Mouse (Mus musculus) heart, embryonic 16.5 days (tissue): ENCODE results near the gene Fam102b. TPM values are rescaled to one million over a fixed set of nuclear protein-coding genes. Genes with fewer than 3 reads are reported as not detected.
A peak's percentile ranks its signal among the peaks of the same experiment; 100 is the strongest.

Experiments
- ATAC-seq: fragments of 200-750 bp; cut with Nextera tagmentation; replicated peaks from 2 replicates; pipeline ENCODE4 v1.8.0; 2017; ENCODE audit warnings: moderate number of reproducible peaks; ENCODE audit not compliant: insufficient read depth, low FRiP score; ENCODE audit errors: extremely low read depth
- H3K27ac ChIP-seq: fragments of 300-500 bp; sonication (generic); 2 replicates; pipeline ENCODE4 v1.5.1; 2014; ENCODE audit warnings: mild to moderate bottlenecking, low read length, control low read depth, moderate library complexity
- H3K27me3 ChIP-seq: fragments of 300-500 bp; sonication (generic); 2 replicates; pipeline ENCODE4 v1.6.1; 2014; ENCODE audit warnings: low read length, mixed read lengths; ENCODE audit not compliant: control insufficient read depth, insufficient read depth
- H3K36me3 ChIP-seq: fragments of 300-500 bp; sonication (generic); 2 replicates; pipeline ENCODE4 v1.6.1; 2014; ENCODE audit not compliant: control insufficient read depth, insufficient read depth
- H3K4me1 ChIP-seq: fragments of 300-500 bp; sonication (generic); 2 replicates; pipeline ENCODE4 v1.6.1; 2014; ENCODE audit warnings: low read length, mixed read lengths; ENCODE audit not compliant: control insufficient read depth, insufficient read depth
- H3K4me2 ChIP-seq: fragments of 300-500 bp; sonication (generic); 2 replicates; pipeline ENCODE4 v1.6.1; 2014; ENCODE audit warnings: low read depth, mild to moderate bottlenecking, control low read depth, low read length
- H3K4me3 ChIP-seq: fragments of 300-500 bp; sonication (generic); 2 replicates; pipeline ENCODE4 v1.5.1; 2014; ENCODE audit warnings: mild to moderate bottlenecking, control low read depth, low read length
- H3K9ac ChIP-seq: fragments of 300-500 bp; sonication (generic); 2 replicates; pipeline ENCODE4 v1.6.1; 2014; ENCODE audit warnings: low read length, control low read depth
- H3K9me3 ChIP-seq: fragments of 300-500 bp; sonication (generic); replicated peaks from 2 replicates; pipeline ENCODE4 v1.6.1; 2016; ENCODE audit warnings: low read length; ENCODE audit not compliant: control insufficient read depth
- WGBS: fragments of 180-500 bp; shearing (Covaris S2); extraction: QIAGEN DNeasy Blood & Tissue Kit; methylation state at CpG from one replicate; pipeline ENCODE4 v1.1.7; 2014; 5-methylcytosine and 5-hydroxymethylcytosine counted together
- polyA plus RNA-seq: library from polyadenylated mRNA; unstranded; fragments of >200 nt; fragmentation: Nextera tagmentation; extraction: Ambion mirVana; gene quantifications from 2 replicates; pipeline ENCODE4 v1.2.1, GENCODE M21; 2015

Gene Fam102b
- polyA plus RNA-seq, 1 experiment from 2014 or later = 3.7 TPM

- WGBS = 33% methylated on average over 11 of the region's 11 CpGs
- no peaks in the 10 kb centered on the region for H3K9me3 ChIP-seq
- H3K27ac ChIP-seq = no peak overlapping the region
- peak; percentile 41; the same call in 1 of the 2 replicates for ATAC-seq
- no peaks in the 10 kb centered on the region for H3K27me3 ChIP-seq
- H3K4me1 ChIP-seq = peaks cover 2% of the 10 kb centered on the region; the same call in 1 of the 2 replicates
- H3K36me3 ChIP-seq = peaks cover 6% of the 10 kb centered on the region; the same call in 1 of the 2 replicates
- H3K9ac ChIP-seq = no peak overlapping the region
- no peak overlapping the region for H3K4me3 ChIP-seq
- H3K4me2 ChIP-seq = peak overlapping the region; percentile 4; the same call in 1 of the 2 replicates
These were observed 30.1 kb downstream of the Fam102b start for GRCm38 (mm10) chr3:108997284-108997683.

- Histone ChIP-seq H3K4me3 (no peak overlapping the region), H3K9me3 (no peaks in the 10 kb centered on the region), H3K27ac (no peak overlapping the region), H3K4me2 (no peak overlapping the region), H3K9ac (no peak overlapping the region), H3K4me1 (peaks cover 2% of the 10 kb centered on the region; the same call in 1 of the 2 replicates), H3K36me3 (0 out of 2 replicates have a peak, but pooled peaks cover 5% of the 10 kb centered on the region), H3K27me3 (no peaks in the 10 kb centered on the region)
- ATAC-seq = no peak
- WGBS = 68% methylated on average over 2 of the region's 2 CpGs
These were observed 32.0 kb downstream of the Fam102b start for GRCm38 (mm10) chr3:108995379-108995778.

GRCm38 (mm10) chr3:108994477-108994876 is 32.9 kb downstream of the Fam102b start:
- 83% methylated on average over 2 of the region's 2 CpGs for WGBS
- Histone ChIP-seq H3K27me3 (no peaks in the 10 kb centered on the region), H3K9me3 (no peaks in the 10 kb centered on the region), H3K36me3 (0 out of 2 replicates have a peak, but pooled peaks cover 5% of the 10 kb centered on the region), H3K27ac (no peak overlapping the region), H3K4me2 (no peak overlapping the region), H3K9ac (no peak overlapping the region), H3K4me3 (no peak overlapping the region), H3K4me1 (peaks cover 2% of the 10 kb centered on the region; the same call in 1 of the 2 replicates)
- ATAC-seq = no peak

- Histone ChIP-seq H3K27me3 (no peaks in the 10 kb centered on the region), H3K4me3 (no peak overlapping the region), H3K27ac (no peak overlapping the region), H3K4me1 (no peaks in the 10 kb centered on the region), H3K9ac (no peak overlapping the region), H3K4me2 (no peak overlapping the region), H3K36me3 (0 out of 2 replicates have a peak, but pooled peaks cover 7% of the 10 kb centered on the region), H3K9me3 (no peaks in the 10 kb centered on the region)
- ATAC-seq = no peak
- WGBS = 71% methylated on average over 9 of the region's 9 CpGs
These were observed 37.3 kb downstream of the Fam102b start for GRCm38 (mm10) chr3:108989971-108990548.

GRCm38 (mm10) chr3:108987009-108987659 is 40.3 kb downstream of the Fam102b start:
- Histone ChIP-seq H3K4me3 (no peak overlapping the region), H3K4me2 (no peak overlapping the region), H3K27ac (no peak overlapping the region), H3K27me3 (no peaks in the 10 kb centered on the region), H3K9ac (no peak overlapping the region), H3K36me3 (0 out of 2 replicates have a peak, but pooled peaks cover 4% of the 10 kb centered on the region), H3K4me1 (no peaks in the 10 kb centered on the region), H3K9me3 (no peaks in the 10 kb centered on the region)
- no peak for ATAC-seq
- WGBS = 71% methylated on average over 12 of the region's 12 CpGs

GRCm38 (mm10) chr3:108986534-108986933 is 40.9 kb downstream of the Fam102b start:
- H3K9me3 ChIP-seq = no peaks in the 10 kb centered on the region
- no peak overlapping the region for H3K27ac ChIP-seq
- H3K4me3 ChIP-seq = no peak overlapping the region
- 0 out of 2 replicates have a peak, but pooled peaks cover 2% of the 10 kb centered on the region for H3K36me3 ChIP-seq
- ATAC-seq = no peak
- no peaks in the 10 kb centered on the region for H3K27me3 ChIP-seq
- H3K4me2 ChIP-seq = no peak overlapping the region
- no peak overlapping the region for H3K9ac ChIP-seq
- H3K4me1 ChIP-seq = no peaks in the 10 kb centered on the region
- 65% methylated on average over 1 of the region's 1 CpGs for WGBS

- no peak for ATAC-seq
- 32% methylated on average over 5 of the region's 5 CpGs for WGBS
- Histone ChIP-seq H3K36me3 (peaks cover 13% of the 10 kb centered on the region), H3K27me3 (no peaks in the 10 kb centered on the region), H3K4me3 (no peak overlapping the region), H3K9me3 (no peaks in the 10 kb centered on the region), H3K9ac (no peak overlapping the region), H3K4me2 (no peak overlapping the region), H3K4me1 (no peaks in the 10 kb centered on the region), H3K27ac (no peak overlapping the region)
These were observed 43.4 kb downstream of the Fam102b start for GRCm38 (mm10) chr3:108983989-108984388.

GRCm38 (mm10) chr3:108981946-108982345 is 45.5 kb downstream of the Fam102b start:
- Histone ChIP-seq H3K36me3 (peaks cover 26% of the 10 kb centered on the region), H3K4me2 (no peak overlapping the region), H3K27me3 (no peaks in the 10 kb centered on the region), H3K27ac (no peak overlapping the region), H3K9ac (no peak overlapping the region), H3K4me3 (no peak overlapping the region), H3K4me1 (no peaks in the 10 kb centered on the region), H3K9me3 (no peaks in the 10 kb centered on the region)
- 68% methylated on average over 6 of the region's 6 CpGs for WGBS
- ATAC-seq = peak; percentile 49; the same call in 1 of the 2 replicates

GRCm38 (mm10) chr3:108977340-108978030 is 49.9 kb downstream of the Fam102b start:
- Histone ChIP-seq H3K4me1 (no peaks in the 10 kb centered on the region), H3K9ac (no peak overlapping the region), H3K27ac (no peak overlapping the region), H3K9me3 (no peaks in the 10 kb centered on the region), H3K27me3 (no peaks in the 10 kb centered on the region), H3K4me2 (no peak overlapping the region), H3K4me3 (no peak overlapping the region), H3K36me3 (peaks cover 29% of the 10 kb centered on the region)
- 92% methylated on average over 13 of the region's 13 CpGs for WGBS
- ATAC-seq = no peak
